Mouse (Mus musculus): Measurements from ENCODE around the gene Thra. TPM values are rescaled to one million over a fixed set of nuclear protein-coding genes. Genes with fewer than 3 reads are reported as not detected.

Gene Thra
- total RNA-seq, 4 experiments from 2014 or later: 92.5 to 98.4 (median 95.1) TPM

DNA sequence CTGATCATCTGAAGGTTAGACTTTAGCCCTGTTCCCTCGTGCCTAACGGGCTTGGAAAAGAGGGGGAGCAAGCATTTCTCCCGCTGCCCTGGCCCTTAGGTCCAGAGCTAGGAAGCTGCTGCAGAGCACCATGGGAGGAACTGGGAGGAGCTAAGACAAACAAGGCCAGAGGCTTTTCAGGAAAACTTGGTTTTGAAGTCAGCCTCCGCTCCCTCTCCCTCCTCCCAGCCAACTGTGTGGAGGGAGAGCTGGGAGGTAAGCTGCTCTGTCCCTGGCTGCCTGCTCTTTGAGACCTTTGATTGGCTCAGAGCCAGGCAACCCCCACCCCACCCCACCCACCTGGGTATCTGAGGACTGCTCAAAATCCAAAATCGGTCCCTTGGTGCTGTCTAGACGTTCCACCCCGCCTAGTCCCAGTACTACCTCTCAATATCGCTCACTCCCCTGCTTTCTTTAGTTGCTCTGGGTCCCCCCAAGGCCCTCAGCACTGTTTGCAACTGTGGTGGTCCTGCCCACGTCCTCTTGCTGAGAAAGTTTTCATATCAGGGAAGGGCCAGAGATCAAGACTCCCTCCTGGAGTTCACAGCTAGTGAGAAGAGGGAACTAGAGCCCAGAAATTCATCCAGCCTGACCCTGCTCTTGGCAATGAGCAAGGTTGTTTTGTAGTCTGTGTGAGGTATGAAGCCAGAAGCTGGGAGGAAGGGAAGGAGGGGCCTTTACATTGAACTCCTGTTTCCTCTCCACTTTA lies 36.6 kb downstream of the Thra start:
- peak; percentile 87 for DNase-seq (ENCODE audit: low spot score)

DNA sequence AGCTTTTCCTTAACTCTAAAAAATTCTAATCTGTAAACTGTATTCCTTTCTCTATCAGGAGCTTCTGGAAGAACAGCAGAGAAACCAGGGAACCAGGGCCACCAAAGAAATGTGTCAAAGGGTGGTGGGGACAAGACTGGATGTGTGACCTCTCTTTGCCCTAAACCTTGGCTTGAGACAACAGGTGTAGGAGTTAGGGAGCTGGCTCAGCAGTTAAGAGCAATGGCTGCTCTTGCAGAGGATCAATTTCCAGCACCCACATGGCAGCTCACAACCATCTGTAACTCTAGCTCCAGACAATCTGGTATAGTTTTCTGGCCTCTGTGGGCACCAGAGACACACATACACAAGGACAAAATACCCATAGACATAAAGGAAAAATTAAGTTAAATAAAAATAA lies 37.5 kb downstream of the Thra start:
- no peak for DNase-seq (ENCODE audit: low spot score)

DNA sequence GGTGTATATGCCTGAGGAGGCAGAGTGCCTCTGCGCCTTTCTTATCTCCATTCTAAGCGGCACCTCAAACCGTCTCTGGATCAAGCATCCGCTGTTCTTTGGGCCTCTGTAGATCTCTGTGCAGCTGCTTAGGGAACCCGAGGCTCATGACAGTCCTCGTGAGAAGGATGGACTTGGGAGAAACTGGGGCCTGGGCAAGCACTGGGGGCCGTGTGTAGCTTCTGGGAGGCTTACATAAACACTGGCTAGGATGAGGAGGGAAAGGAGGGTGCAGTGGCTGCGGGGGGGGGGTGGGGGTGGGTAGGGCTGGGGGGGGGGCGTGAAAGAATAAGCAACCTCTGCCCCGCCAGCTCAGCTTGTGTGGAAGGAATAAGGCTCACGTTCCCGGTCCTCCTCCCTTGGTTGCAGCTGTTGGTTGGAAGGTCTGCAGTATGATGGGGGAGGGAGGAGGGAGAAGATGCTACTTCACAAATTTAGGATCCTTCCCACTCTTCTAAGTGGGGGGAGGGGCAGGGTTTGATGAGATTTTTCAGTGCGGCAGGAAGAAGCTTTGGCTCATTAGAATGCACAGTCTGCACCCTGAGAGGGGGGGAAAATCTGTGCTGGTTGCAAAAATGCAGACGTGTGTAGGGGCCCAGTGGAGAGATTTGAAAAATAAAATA lies 41.5 kb downstream of the Thra start:
- no peak for DNase-seq (ENCODE audit: low spot score)

DNA sequence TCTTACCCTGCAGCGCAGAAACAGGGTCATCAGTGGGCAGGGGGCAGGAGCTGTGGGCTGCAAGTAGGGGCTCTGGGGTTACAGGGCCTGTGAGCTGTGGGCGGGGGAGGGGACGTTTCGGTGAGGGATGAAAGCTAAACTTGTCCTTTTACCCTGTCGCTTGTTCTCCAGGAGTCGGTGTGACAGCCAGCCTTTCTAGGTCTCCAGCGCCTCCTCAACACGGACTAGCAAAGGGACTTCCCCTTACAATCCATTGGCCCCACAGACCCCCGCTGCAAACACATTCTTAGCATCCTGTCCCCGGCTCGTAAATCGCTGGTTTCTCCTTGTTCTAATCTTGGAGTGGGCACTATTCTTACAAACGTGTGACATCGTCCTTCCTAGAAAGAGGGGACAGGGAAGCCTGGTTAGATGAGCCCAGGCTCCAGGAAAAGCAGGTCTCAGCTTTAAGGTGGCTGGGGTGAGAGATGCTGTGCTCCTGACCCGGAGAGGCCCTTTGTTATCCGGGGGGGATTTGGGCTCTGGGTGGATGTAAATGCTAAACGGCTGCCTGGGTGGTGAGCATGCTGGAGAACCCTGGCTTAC lies 42.3 kb downstream of the Thra start:
- DNase-seq (ENCODE audit: low spot score): no peak

DNA sequence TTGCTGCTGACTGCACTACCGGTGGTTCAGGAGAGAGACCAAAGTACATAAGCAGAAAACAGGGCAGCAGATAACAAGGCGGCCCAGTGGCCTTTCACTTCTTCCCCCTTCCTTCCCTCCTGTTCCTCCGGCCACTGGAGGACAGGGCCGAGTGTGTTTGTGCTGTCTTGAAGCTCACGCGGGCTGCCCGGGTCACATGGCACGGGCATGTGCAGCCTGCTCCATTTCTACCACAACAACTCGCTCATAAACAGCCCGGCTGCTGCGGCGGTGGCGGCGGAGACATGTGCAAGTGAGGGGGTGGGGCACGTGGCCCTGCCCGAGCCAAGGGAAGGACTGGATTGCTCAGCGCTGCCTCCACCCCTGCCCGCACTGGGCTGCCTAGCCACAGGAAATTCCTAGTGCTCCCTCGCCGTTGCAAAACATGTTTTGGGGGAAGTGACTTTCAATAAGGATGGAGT lies 42.8 kb downstream of the Thra start:
- peak; percentile 98 for DNase-seq (ENCODE audit: low spot score)

DNA sequence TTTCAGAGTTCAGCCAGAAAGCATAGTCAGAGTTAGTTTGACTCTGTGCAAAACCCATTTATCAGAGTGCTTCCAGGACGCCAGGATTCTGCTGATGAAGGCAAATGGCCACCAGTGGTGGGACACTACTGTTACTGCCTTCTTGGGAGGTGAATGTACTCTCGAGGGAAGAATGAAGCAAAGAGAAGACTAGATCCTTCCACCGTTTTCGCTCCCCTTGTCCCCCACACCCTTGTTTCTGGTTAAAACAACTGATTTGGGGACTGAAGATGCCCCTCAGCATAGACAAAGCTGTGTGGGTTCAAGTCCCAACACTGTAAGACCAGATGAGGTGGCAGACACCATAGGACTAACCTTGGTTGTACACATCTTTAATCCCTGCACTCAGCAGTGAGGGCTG lies 43.7 kb downstream of the Thra start:
- DNase-seq (ENCODE audit: low spot score): no peak

DNA sequence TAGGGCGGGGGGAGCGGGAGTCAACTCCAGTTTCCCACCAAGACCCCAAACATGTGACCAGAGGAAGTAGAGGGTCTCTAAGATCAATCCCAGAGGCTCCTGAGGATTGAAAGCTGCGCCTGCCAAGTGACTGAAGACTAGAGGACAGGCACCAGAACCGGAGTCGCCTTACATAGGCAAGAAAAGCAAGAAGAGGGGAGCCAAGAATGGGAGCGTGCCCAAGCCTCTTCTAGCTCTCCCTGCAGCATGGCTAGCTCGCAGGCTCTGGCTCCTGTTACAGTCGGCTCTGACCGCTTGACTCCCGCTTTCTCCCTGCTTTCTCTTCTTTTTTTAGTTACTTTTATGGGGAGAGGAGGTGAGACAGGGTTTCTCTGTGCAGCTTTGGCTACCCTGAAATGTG lies 44.8 kb downstream of the Thra start:
- DNase-seq (ENCODE audit: low spot score): no peak

DNA sequence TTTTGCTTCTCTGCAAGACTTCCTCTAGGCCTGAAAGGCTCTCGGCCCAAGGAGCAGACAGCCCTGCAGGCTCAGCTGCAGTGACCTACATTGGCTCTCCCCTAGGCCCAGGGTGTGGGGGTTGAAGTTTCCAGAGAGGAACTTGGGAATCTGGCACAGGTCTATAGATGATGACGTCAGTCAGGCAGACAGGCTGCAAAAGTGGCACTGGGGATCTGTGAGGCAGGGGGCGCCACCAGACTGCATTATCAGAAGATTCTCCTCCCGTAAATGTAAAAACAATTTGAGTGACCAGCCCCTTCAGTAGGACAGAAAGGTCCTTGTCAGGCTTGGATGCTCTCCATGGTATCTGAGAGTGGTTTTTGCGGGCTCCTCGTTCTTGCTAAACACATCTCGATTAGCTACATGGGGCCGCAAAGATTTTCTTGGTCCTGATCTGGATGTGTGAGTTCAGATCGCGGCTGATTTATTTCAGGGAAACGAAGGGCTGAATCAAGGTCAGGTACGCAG lies 45.4 kb downstream of the Thra start:
- DNase-seq (ENCODE audit: low spot score): peak; percentile 93

DNA sequence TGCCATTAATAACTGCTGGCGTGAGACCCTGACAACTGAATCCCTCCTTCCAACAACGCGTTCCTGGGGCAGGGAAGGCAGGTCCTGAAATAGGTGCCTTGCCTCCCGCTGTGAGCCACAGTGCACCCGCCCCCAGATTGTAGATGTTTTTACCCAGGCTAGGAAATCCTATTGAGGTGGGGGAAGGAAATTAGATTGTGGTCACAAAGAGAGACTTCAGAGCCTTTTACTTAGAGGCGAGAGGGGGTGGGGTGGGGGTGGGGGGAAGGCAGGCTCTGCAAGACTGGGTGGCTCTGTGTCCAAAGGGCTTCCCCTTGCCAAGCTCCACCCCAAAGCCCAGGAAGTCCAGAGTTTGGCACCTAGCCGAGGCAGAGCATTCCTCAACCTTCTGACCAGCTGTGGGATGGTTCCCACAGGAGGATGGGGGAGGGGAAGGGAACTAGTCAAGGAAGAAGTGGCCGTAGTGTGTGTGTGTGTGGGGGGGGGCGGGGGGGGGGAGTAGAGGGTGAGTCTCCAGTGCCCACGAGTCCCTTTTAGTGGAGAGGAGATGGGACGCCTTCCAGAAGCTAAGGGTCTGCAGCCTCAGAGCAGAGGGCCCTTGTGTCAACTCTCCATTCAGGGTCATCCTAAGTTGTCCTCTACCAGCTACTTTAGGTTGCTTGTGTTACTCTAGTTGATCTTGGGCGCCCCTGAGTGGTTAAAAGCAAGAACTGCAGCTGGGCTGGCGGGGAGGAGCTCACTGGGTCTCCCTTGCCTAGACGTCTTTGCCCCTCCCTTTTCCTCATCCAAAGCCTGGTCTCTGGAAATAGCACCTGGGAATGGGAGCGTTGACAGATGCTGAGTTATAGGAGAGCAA lies 46.1 kb downstream of the Thra start:
- DNase-seq (ENCODE audit: low spot score): peak; percentile 100

DNA sequence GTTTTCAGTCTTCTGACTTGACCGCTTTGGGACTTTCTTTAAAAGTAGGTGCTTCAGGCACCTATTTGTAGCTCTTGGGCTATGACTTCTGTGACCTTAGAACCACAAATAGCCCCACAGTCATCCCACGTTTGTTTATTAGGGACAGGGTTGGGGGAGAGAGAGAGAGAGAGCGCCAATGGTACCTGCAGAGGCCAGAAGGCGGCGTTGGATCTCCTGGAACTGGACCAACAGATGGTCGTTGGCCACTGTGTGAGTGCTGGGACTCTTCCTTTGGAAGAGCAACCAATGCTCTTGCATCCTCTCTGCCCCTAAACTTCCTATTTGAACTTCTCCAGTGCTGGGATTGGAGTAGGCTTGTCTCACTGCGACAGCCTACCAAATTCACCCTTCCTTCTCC lies 46.8 kb downstream of the Thra start:
- DNase-seq (ENCODE audit: low spot score): no peak

DNA sequence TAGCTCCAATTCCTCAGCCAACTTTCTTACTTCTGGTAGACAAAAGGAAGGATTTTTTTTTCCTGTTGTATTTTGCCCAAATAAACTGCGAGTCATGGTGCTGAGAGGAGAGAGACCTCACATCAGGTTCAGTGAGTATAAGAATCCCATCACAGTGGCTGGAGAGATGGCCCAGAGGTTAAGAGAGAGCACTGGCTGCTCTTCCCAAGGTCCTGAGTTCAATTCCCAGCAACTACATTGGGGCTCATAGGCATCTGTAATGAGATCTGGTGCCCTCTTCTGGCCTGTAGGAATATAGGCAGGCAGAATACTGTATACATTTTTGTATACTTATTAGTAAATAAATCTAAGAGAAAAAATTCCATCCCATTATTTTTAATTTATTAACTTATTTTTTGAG lies 47.3 kb downstream of the Thra start:
- DNase-seq (ENCODE audit: low spot score): no peak

DNA sequence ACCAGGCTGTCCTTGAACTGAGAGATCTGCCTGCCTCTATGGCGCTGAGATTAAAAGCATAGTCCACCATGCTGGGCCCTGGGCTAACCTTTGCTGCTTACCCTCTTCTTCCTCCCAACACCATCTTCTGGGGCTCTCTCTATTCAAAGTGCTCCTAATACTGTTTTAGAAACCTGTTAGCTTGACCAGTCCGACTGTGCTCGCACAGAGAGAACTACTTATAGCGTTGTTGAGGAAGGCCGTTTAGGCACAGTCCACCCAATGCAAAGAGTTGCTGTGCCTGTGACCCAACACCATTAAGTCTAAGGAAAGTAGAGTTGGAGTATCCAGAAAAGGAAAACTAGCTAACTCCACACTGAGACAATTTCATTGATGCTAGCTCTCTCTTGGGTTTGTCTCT lies 47.7 kb downstream of the Thra start:
- no peak for DNase-seq (ENCODE audit: low spot score)

DNA sequence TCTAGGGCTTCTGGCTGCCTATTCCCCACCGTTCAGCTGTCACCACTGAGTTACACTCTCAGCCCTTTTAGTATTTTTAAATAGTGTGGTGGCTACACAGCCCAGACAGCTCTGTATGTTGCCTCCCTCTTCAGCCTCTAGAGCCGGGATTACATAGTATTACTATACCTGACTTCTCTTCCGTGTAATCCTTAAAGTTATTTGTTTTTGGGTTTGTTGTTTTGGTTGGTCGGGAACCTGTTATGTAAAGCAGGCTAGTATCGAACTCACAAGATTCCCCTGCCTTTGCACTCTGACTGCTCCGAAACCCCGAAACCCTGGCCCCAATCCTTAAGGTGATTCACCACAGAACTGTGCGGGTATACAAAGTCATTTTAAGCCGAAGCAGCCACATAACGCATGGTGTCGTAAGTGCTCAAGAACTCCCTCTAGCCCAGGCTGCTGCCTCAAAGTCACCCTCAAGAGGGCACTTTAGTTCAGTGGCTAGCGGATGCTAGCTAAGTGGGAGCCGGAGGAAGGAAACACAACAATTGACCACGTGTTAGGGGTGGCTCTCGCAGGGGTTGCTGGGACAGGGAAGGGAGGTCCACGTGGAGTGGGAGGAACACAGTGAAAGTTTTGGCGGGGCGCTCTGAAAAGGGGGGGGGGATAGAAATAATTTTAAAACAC lies 48.2 kb downstream of the Thra start:
- DNase-seq (ENCODE audit: low spot score): peak; percentile 97

DNA sequence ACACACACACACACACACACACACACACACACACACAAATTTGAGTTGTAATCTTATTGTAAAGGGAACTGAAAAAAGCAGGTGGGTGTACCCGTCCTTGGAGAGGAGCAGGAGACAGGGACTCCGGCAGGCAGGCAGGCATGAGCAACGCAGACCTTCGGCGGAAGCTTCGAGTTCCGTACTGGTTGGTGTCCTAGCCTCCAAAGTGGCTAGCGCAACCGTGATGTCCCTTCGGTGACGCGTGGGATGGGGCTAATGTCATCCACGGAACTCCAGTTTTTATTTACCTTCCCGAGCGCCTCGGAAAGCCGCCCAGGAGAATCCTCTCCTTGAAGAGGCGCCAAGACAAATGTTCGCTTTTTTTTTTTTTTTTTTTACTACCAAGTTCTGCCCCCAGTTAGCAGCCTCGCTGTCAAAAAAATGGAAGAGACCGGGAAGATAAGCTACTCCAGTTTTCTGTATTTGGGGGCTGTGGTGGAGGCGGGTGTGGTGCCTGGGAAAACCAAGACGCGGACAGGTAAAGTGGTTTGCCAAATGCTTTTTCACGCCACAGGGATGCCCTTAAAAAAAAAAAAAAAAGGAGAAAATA lies 48.9 kb downstream of the Thra start:
- no peak for DNase-seq (ENCODE audit: low spot score)

DNA sequence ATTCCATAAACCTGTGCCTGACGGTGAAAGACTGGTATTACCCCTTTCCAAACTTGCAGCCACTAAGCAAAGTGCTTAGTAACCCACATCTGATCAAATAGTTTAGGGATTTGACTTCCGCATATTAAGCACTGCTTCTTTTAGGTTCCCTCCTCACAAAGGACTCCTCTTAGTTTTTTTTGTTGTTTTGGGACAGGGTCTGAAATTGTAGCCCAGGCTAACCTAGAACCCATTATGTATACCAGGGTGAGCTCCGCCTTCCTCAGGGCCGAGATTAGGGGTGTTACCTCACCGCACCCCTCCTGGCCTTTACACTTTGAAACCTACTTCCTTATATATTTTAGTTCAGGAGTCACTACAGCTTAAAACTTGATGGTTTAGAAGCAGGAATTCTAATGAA lies 49.4 kb downstream of the Thra start:
- no peak for DNase-seq (ENCODE audit: low spot score)

DNA sequence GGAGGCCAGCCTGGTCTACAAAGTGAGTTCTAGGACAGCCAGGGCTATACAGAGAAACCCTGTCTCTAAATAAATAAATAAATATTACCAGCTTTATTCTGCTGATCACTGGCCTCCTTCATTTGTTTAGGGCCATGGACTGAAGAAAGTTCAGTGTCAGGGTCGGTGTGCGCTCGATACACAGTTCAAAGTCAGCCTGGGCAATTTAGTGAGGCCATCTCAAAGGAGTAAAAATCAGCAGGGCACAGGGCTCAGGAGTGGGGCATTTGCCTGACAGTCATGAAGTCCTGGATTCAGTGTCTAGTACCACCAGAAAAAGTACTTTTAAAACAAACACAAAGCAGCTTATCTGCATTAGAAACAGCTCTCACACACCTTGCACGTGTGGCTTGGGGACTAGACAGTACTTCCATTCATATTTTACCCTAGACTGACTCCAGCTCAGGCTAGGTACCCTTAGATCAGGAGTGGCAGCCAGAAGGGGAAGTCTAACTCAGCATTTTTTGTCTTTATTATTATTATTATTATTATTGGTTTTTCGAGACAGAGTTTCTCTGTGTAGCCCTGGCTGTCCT lies 50.3 kb downstream of the Thra start:
- DNase-seq (ENCODE audit: low spot score): no peak

DNA sequence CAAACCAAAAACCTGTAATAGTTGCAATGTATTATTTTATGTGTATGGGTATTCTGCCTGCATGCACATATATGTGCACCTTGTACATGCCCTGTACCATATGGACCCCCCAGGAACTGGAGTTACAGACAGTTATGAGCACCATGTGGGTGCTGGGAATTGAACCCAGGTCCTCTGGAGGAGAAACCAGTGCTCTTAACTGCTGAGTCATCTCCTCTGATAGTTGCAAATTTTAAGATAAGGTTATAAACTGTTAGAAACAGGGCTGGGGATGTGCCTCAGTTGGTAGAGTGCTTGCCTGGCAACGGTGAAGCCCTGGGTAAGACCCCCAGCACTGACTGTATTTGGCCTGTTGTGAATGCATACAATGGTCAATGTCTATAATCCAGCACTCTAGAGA lies 51.0 kb downstream of the Thra start:
- no peak for DNase-seq (ENCODE audit: low spot score)

DNA sequence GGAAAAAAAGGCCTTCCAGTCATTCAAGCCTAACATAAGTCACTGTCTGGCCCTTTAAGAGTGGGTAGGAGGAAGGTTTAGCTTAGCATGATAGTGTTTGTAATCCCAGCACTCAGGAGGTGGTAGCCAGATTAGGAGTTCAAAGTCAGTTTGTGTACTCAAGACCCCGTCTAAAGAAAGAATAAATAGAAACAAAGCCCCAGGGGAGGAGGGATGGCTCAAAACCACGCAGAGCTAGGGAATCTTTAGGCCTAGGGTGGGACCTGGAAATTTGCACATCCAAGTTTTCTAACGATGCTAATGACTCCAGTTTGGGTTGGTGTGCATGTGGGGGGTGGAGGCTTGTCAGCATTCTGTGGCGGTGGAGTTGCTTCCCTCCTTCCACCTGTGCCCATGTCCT lies 51.6 kb downstream of the Thra start:
- DNase-seq (ENCODE audit: low spot score): no peak

DNA sequence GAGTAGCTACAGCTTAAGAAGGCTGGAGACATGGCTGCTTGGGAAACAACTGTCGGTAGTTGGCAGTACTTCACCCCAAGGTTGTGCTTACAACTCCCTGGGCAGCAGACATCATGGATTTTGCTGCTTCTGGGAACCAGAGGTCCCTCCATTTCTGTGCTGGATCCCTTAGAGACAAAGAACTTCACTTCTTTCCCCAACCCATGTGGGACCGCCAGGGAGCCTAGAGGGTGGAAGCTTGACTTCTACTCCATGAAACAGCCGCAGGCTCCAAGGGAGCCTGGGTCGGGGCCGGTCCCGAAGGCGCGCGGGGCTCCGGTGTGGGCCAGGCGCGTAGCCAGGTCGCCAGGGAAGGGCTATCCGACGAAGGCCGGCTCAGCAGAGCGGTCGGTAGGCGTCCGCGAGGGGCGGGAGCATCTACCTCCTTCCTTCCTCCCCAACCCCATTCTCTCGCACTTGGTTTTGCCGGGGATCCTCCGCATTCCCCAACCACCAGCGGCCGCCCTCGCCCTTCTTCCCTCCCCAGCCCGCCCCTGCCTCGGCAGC lies 54.1 kb downstream of the Thra start:
- DNase-seq (ENCODE audit: low spot score): peak; percentile 75

DNA sequence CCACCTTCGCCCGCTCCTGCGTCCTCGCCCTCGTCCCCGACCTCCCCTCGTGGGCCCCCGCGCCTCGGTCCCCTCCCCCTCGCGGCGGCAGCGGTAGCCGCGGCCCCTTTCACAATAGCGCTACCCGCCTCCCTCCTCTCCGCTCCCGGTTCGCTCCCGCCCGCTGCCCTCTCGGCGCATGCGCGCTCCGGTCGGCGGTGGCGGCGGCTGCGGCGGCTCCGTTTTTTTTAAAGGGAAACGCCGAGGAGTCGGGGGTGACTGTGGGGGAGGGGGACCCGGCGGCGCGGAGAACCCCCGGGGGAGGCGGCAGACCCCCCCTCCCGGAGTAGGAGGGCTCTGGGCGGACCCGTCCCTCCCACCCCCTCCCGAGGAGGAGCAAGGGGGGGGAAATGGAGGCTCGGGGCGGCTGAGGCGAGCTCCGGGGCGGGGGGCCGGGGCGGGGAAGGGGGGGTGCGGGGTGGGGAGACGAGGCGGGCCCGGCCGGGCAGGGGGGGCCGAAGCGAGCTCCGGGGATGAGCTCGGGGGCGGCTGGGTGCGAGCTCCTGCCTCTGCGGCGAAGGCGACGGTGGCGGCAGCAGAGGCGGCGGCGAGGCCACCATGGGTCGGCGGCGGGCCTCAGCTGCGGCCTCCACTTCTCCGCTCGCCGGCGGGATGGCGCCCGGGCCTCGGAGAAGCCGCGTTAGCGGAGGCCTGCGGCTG lies 54.7 kb downstream of the Thra start, which contains the start of gene Msl1:
TSS of gene Msl1 (plus strand) at position 502 of the 699 bp plus-strand sequence.
- DNase-seq (ENCODE audit: low spot score): peak; percentile 76

All from heart, adult 8-10 months (tissue).